Mouse (Mus musculus) MEL (cell line): ENCODE results near the gene Mxra8. TPM values are rescaled to one million over a fixed set of nuclear protein-coding genes. Genes with fewer than 3 reads are reported as not detected.

Experiments
- DNase-seq: peaks from one replicate; pipeline ENCODE4 v3.0.0; 2011; ENCODE audit warnings: low read depth, low spot score
- H3K27ac ChIP-seq: 2 replicates; pipeline ENCODE4 v1.5.1; 2012; ENCODE audit warnings: low read depth, mild to moderate bottlenecking, control low read depth, low read length, moderate library complexity; ENCODE audit not compliant: control insufficient read depth
- H3K27me3 ChIP-seq, 2 experiments: fragments of 150-350 bp in 1 of 2; sonication (generic) in 1 of 2; 2 replicates each; pipeline ENCODE4 v1.6.1; 2012; ENCODE audit warnings: low read length in 2 of 2, mild to moderate bottlenecking in 2 of 2, improper control_type of control experiment in 1 of 2, moderate library complexity in 1 of 2; ENCODE audit not compliant: insufficient read depth in 2 of 2, control insufficient read depth in 1 of 2
- H3K36me3 ChIP-seq, 2 experiments: 2 replicates each; pipeline ENCODE4 v1.6.1; 2012 to 2014; ENCODE audit warnings: low read length in 2 of 2, improper control_type of control experiment in 1 of 2, inconsistent platforms in 1 of 2, mild to moderate bottlenecking in 1 of 2; ENCODE audit not compliant: insufficient read depth in 2 of 2, control insufficient read depth in 1 of 2
- H3K4me1 ChIP-seq, 2 experiments: fragments of 150-350 bp in 1 of 2; sonication (generic) in 1 of 2; 2 replicates each; pipeline ENCODE4 v1.6.1; 2012; ENCODE audit warnings: low read length in 2 of 2, improper control_type of control experiment in 1 of 2, mild to moderate bottlenecking in 1 of 2; ENCODE audit not compliant: insufficient read depth in 2 of 2, control insufficient read depth in 1 of 2
- H3K4me3 ChIP-seq, 2 experiments: fragments of 150-350 bp in 1 of 2; sonication (generic) in 1 of 2; 2 replicates each; pipeline ENCODE4 v1.5.1; 2012; ENCODE audit warnings: low read depth in 2 of 2, low read length in 2 of 2, mild to moderate bottlenecking in 2 of 2, moderate library complexity in 2 of 2, control low read depth in 1 of 2, improper control_type of control experiment in 1 of 2; ENCODE audit not compliant: control insufficient read depth in 1 of 2, insufficient read depth in 1 of 2
- H3K79me2 ChIP-seq: 2 replicates; pipeline ENCODE4 v1.6.1; 2012; ENCODE audit warnings: mild to moderate bottlenecking, low read length, moderate library complexity; ENCODE audit not compliant: control insufficient read depth, poor library complexity, insufficient read depth
- H3K9ac ChIP-seq: 2 replicates; pipeline ENCODE4 v1.6.1; 2012; ENCODE audit warnings: low read depth, mild to moderate bottlenecking, control low read depth, low read length, moderate library complexity; ENCODE audit not compliant: control insufficient read depth, poor library complexity, severe bottlenecking
- H3K9me3 ChIP-seq: fragments of 150-350 bp; sonication (generic); replicated peaks from 2 replicates; pipeline ENCODE4 v1.6.1; 2012; ENCODE audit warnings: mild to moderate bottlenecking, low read length, improper control_type of control experiment, moderate library complexity; ENCODE audit not compliant: insufficient read depth
- CHD1 ChIP-seq: IDR thresholded peaks from 2 replicates; pipeline ENCODE4 v1.6.1; 2012; ENCODE audit warnings: low read depth, mild to moderate bottlenecking, inconsistent platforms, low read length, improper control_type of control experiment
- CTCF ChIP-seq, 3 experiments: IDR thresholded peaks in 2 of 3; conservative IDR thresholded peaks in 1 of 3; 2 replicates each; pipeline ENCODE4 v1.5.1; 2011 to 2012; ENCODE audit warnings: low read length in 3 of 3, low read depth in 2 of 3, mild to moderate bottlenecking in 2 of 3, improper control_type of control experiment in 1 of 3, inconsistent platforms in 1 of 3, mixed read lengths in 1 of 3, moderate library complexity in 1 of 3; ENCODE audit not compliant: control insufficient read depth in 1 of 3, insufficient read depth in 1 of 3, poor library complexity in 1 of 3, severe bottlenecking in 1 of 3
- E2F4 ChIP-seq: IDR thresholded peaks from 2 replicates; pipeline ENCODE4 v1.6.1; 2011; ENCODE audit warnings: low read depth, low read length, improper control_type of control experiment, borderline replicate concordance
- ELF1 ChIP-seq: IDR thresholded peaks from 2 replicates; pipeline ENCODE4 v1.6.1; 2014; ENCODE audit warnings: low read depth, mild to moderate bottlenecking, inconsistent platforms, low read length, improper control_type of control experiment, moderate library complexity
- EP300 ChIP-seq, 2 experiments: IDR thresholded peaks; 2 replicates each; pipeline ENCODE4 v1.6.1; 2011; ENCODE audit warnings: improper control_type of control experiment in 2 of 2, low read length in 2 of 2, low read depth in 1 of 2, mild to moderate bottlenecking in 1 of 2
- KAT2A ChIP-seq: conservative IDR thresholded peaks from 2 replicates; pipeline ENCODE4 v1.6.1; 2012; ENCODE audit warnings: low read depth, low read length, improper control_type of control experiment, inconsistent platforms
- MAFK ChIP-seq: IDR thresholded peaks from 2 replicates; pipeline ENCODE4 v1.6.1; 2011; ENCODE audit warnings: low read depth, mild to moderate bottlenecking, low read length, improper control_type of control experiment, borderline replicate concordance
- MAZ ChIP-seq: IDR thresholded peaks from 2 replicates; pipeline ENCODE4 v1.6.1; 2012; ENCODE audit warnings: low read depth, mild to moderate bottlenecking, inconsistent platforms, low read length, improper control_type of control experiment
- MXI1 ChIP-seq: IDR thresholded peaks from 2 replicates; pipeline ENCODE4 v1.6.1; 2011; ENCODE audit warnings: mild to moderate bottlenecking, low read depth, low read length, improper control_type of control experiment
- MYC ChIP-seq: IDR thresholded peaks from 2 replicates; pipeline ENCODE4 v1.6.1; 2011; ENCODE audit warnings: low read depth, mild to moderate bottlenecking, low read length, improper control_type of control experiment, moderate library complexity
- NELFE ChIP-seq: IDR thresholded peaks from 2 replicates; pipeline ENCODE4 v1.6.1; 2011; ENCODE audit warnings: low read depth, low read length, improper control_type of control experiment
- NRF1 ChIP-seq: IDR thresholded peaks from 2 replicates; pipeline ENCODE4 v1.6.1; 2014; ENCODE audit warnings: low read depth, mild to moderate bottlenecking, inconsistent platforms, low read length, improper control_type of control experiment, moderate library complexity; ENCODE audit not compliant: poor library complexity, insufficient read depth, severe bottlenecking
- POLR2AphosphoS5 ChIP-seq: IDR thresholded peaks from 2 replicates; pipeline ENCODE4 v1.6.1; 2012; ENCODE audit warnings: low read depth, borderline replicate concordance, mild to moderate bottlenecking, inconsistent platforms, low read length, moderate library complexity, mixed read lengths
- SIN3A ChIP-seq: IDR thresholded peaks from 2 replicates; pipeline ENCODE4 v1.6.1; 2012; ENCODE audit warnings: low read length, improper control_type of control experiment, inconsistent platforms
- SMC3 ChIP-seq: IDR thresholded peaks from 2 replicates; pipeline ENCODE4 v1.6.1; 2011; ENCODE audit warnings: low read depth, low read length, improper control_type of control experiment
- TAL1 ChIP-seq: IDR thresholded peaks from 2 replicates; pipeline ENCODE4 v1.6.1; 2012; ENCODE audit warnings: mild to moderate bottlenecking, inconsistent platforms, low read length, moderate library complexity, mixed read lengths
- TBP ChIP-seq: IDR thresholded peaks from 2 replicates; pipeline ENCODE4 v1.8.0; 2011; ENCODE audit warnings: low read depth, low read length, improper control_type of control experiment
- USF2 ChIP-seq, 2 experiments: IDR thresholded peaks; 2 replicates each; pipeline ENCODE4 v1.6.1; 2011 to 2012; ENCODE audit warnings: improper control_type of control experiment in 2 of 2, low read length in 2 of 2, borderline replicate concordance in 1 of 2, inconsistent platforms in 1 of 2, low read depth in 1 of 2, mild to moderate bottlenecking in 1 of 2; ENCODE audit not compliant: insufficient read depth in 1 of 2
- ZKSCAN1 ChIP-seq: IDR thresholded peaks from 2 replicates; pipeline ENCODE4 v1.6.1; 2012; ENCODE audit warnings: low read depth, mild to moderate bottlenecking, inconsistent platforms, low read length, improper control_type of control experiment, moderate library complexity
- polyA plus RNA-seq, 2 experiments: library from polyadenylated mRNA; stranded (reverse) in 1 of 2; unstranded in 1 of 2; fragments of >175 nt in 1 of 2; fragments of >200 nt in 1 of 2; gene quantifications; 2 replicates each; pipeline versions ENCODE4 v1.2.1 to v1.2.4; 2012; ENCODE audit warnings: low replicate concordance in 2 of 2, low read depth in 1 of 2; ENCODE audit not compliant: insufficient read length in 2 of 2, insufficient read depth in 1 of 2, missing spikeins in 1 of 2
- total RNA-seq: library from RNA; depleted of rRNA; stranded (reverse); fragments of 300-350 nt; gene quantifications from 2 replicates; pipeline ENCODE4 v1.2.3, GENCODE M21; 2012

The Mxra8 gene
- total and polyA plus RNA-seq, 3 experiments, result 0.46 TPM; not detected in 2

DNA sequence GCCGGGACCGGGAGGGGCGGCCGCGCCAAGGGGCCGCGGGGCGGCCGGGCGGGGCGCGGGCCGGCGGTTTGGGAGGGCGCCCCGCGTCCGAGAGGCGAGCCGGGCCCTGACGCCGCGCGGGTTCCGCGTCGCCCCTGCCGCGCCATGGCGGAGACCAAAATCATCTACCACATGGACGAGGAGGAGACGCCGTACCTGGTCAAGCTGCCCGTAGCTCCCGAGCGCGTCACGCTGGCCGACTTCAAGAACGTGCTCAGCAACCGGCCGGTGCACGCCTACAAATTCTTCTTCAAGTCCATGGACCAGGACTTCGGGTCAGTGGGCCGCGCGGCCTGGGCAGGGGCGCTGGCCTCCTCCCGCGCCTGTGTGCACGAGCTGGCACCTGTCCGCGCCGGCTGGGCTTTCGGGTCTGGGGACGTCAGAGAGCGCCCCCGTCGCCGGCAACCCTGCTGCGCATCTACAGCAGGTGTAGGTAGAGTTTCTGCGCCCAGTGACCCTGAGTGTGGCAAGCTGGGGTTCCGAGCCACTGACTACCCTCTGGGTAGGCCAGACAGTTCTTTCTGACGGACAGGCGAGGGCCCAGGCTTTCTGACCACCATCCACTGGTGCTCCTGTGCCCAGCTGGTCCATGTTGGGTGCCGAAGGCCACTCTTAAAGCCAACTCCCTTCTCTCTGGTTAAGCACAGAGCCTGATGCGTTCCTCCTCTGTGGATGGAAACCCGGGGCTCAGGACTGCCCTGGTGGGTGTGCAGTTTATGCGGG, 8.3 kb downstream of the Mxra8 start:
- Histone ChIP-seq H3K36me3 (peaks cover 0 to 15% of the 10 kb centered on the region in 2 experiments; a peak in 3 of 4 replicates), H3K9me3 (no peaks in the 10 kb centered on the region), H3K27me3 (no peaks in the 10 kb centered on the region), H3K4me1 (peaks cover 19 to 34% of the 10 kb centered on the region in 2 experiments), H3K79me2 (peaks cover 47% of the 10 kb centered on the region), H3K27ac (no peak overlapping the region), H3K9ac (peak overlapping the region; percentile 82), H3K4me3 (peak overlapping the region; percentile 75 to 98)
- TF ChIP-seq CTCF (IDR thresholded peaks at IDR 0.05 in 2 of 3, conservative IDR thresholded peaks at IDR 0.05 in 1 of 3; ENCODE audit: control insufficient read depth in 1 of 3, insufficient read depth in 1 of 3, low read depth in 2 of 3, low read length in 3 of 3, poor library complexity in 1 of 3, severe bottlenecking in 1 of 3) (peak in 1 of 3 experiments; percentile 34; a peak in 1 of 6 replicates), NRF1 (0 out of 2 replicates have a peak, but pooled peaks have one; percentile 5), MXI1 (peak; percentile 68; the same call in 1 of the 2 replicates), TBP (no peak)
- peak; percentile 52 for DNase-seq

DNA sequence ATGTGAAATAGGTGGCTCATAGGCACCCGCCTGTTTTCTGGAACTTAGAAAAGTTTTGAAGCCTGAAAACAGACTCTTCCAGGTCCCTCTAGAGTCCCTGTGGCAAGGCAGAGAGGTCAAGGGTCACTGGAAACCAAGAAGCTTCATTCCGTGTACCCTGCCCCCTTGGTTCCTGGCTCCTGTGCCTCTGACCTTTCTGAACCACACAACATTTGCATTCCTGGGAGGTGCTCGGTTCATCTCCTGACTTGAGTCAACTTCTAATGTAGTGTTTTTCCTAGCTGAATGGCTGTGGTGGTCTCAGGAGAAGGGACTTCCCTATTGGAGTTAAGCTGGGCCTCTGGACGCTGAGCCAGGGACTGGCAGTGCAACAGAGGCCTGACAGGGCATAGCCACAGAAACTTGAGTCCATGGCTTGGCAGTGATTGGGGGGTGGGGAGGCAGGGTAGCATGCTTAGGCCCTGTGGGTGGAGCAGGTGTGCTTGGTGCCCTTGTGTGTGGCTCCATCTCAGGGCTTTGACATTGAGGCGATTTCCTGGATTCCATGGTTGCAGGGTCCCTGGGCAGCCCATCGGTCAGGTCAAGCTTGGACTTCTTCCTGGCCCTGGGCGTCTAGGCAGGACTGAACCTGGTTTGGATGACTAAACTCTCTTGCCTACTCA, 9.1 kb downstream of the Mxra8 start:
- H3K27me3 ChIP-seq, result no peaks in the 10 kb centered on the region
- no peak for DNase-seq
- H3K4me1 ChIP-seq, result peaks cover 19 to 34% of the 10 kb centered on the region in 2 experiments
- no peaks in the 10 kb centered on the region for H3K9me3 ChIP-seq
- peak overlapping the region; percentile 82 for H3K9ac ChIP-seq
- no peak overlapping the region for H3K27ac ChIP-seq
- peaks cover 47% of the 10 kb centered on the region for H3K79me2 ChIP-seq
- peaks cover under 1 to 15% of the 10 kb centered on the region in 2 experiments; a peak in 3 of 4 replicates for H3K36me3 ChIP-seq
- peak overlapping the region; percentile 75 to 98 for H3K4me3 ChIP-seq
- TF ChIP-seq MAZ (no peak), TAL1 (no peak), KAT2A (no peak), NRF1 (no peak), EP300 (IDR thresholded peaks at IDR 0.05; ENCODE audit: low read depth in 1 of 2, low read length in 2 of 2) (no peak), POLR2AphosphoS5 (no peak)

DNA sequence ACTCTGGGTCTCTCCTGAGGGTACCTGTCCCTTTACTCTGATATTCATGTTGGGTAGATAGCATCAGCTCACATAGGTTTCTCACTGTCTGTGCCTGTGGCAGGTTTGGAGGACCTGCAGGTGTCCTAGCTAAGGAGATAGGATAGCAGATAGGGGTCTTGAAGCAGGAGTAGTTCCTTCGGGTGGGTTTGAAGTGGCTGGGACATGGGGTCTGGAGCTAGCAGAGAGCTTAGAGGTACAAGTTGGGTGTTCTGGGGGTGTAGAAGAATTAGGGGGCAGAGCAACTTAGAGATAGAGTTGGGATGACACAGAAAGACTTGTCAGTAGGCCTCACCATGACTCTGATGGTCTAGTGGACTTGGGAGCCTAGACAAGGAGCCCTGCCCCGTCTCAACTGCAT, 9.9 kb downstream of the Mxra8 start:
- Histone ChIP-seq H3K27me3 (no peaks in the 10 kb centered on the region), H3K4me3 (peak overlapping the region in 1 of 2 experiments; percentile 98; a peak in 2 of 4 replicates), H3K9ac (no peak overlapping the region), H3K79me2 (peaks cover 47% of the 10 kb centered on the region), H3K9me3 (no peaks in the 10 kb centered on the region), H3K36me3 (peaks cover 4 to 15% of the 10 kb centered on the region in 2 experiments; a peak in 3 of 4 replicates), H3K27ac (no peak overlapping the region), H3K4me1 (peaks cover 19 to 34% of the 10 kb centered on the region in 2 experiments)
- no peak for DNase-seq
- no peak for TF ChIP-seq ZKSCAN1
- TF ChIP-seq POLR2AphosphoS5, result no peak
- no peak for TF ChIP-seq NELFE
- no peak for TF ChIP-seq E2F4
- TF ChIP-seq SMC3, result no peak
- TF ChIP-seq MAFK, result no peak
- TF ChIP-seq USF2 (IDR thresholded peaks at IDR 0.05; ENCODE audit: borderline replicate concordance in 1 of 2, insufficient read depth in 1 of 2, low read depth in 1 of 2, low read length in 2 of 2), result no peak
- no peak for TF ChIP-seq CHD1
- TF ChIP-seq SIN3A, result no peak
- no peak for TF ChIP-seq ELF1
- TF ChIP-seq MYC, result no peak
